Mouse (Mus musculus): ENCODE measurements at regions not wholly inside any gene's neighbourhood (a gene's known extent, or its start where the extent isn't known, plus 50 kb on each side); places are given as distances from the start of the nearest gene placed in this dataset.

DNA sequence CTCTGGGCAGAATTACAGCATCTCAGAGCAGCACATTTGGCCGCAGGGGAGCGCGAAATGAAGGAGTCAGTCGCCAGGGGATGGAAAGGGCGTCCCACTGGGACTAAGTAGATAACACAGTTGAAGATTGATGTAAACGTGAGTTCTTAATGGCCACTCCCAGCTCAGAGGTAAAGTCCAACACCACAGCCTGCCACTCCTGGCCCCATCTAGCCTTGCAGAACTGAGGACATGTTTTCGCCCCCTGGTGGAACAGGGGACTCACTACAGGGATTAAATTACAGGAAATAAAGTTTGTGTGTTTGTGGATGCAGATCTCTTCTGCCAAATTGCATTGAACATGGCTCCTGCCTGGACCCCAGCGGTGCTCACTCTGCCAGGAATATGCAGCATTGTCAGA lies 76.7 kb upstream of the Shisa3 start:
- TF ChIP-seq GATA1 (IDR thresholded peaks at IDR 0.05; ENCODE audit: borderline replicate concordance, low read length) (no peak), FLI1 (IDR thresholded peaks at IDR 0.05; ENCODE audit: low read length) (no peak)

Measured in megakaryocyte, embryonic 14.5 days (primary cell).